Mouse (Mus musculus): ENCODE results near the gene Nek8.

DNA sequence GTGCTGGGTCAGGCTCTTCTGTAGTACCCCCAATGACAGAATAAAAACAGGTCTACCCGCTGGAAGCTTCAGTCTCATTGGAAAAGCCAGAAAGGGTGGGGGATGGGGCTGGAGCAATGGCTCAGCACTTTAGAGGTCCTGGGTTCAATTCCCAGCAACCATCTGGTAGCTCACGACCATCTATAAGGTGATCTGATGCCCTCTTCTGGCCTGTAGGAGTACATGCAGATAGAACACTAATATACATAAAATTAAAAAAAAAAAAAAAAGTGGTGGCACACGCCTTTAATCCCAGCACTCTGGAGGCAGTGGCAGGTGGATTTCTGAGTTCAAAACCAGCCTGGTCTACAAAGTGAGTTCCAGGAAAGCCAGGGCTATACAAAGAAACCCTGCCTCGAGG, 5.1 kb downstream of the Nek8 start:
- TF ChIP-seq POLR2A (IDR thresholded peaks at IDR 0.05; ENCODE audit: insufficient read depth, low read depth, low read length), result no peak
- TF ChIP-seq CTCF (IDR thresholded peaks at IDR 0.05; ENCODE audit: insufficient read depth, low read depth, low read length), result no peak
